8 mouse cellular contexts compared by ENCODE assay signal in genomic region chr10:89823906-89824305, GRCm38 (mm10). TPM values are rescaled to one million over a fixed set of nuclear protein-coding genes. Genes with fewer than 3 reads are reported as not detected.
A peak's percentile ranks its signal among the peaks of the same experiment; 100 is the strongest.
DNase-seq lines count a peak whose midpoint lies in the region; ATAC-seq and TF ChIP-seq lines count a peak whose summit lies in the region.

No protein-coding gene starts in this region.

- 19% methylated on average over 2 of the region's 2 CpGs for WGBS in liver, embryonic 16.5 days (ENCODE audit: insufficient replicate concordance)

- H3K4me1 ChIP-seq in liver, embryonic 16.5 days (ENCODE audit: control insufficient read depth, low read depth, low read length), result no peaks in the 10 kb centered on the region; the same call in 1 of the 2 replicates

- 0 out of 2 replicates have a peak, but pooled peaks have one; percentile 35 for ATAC-seq in liver, embryonic 16.5 days (ENCODE audit: low read depth)

- H3K79me2 ChIP-seq in C2C12 (ENCODE audit: control insufficient read depth, insufficient read depth), result no peaks in the 10 kb centered on the region

- H3K27ac ChIP-seq in gastrocnemius, adult 2 months, result no peak overlapping the region
- H3K27ac ChIP-seq in liver, embryonic 16.5 days (ENCODE audit: low read length), result no peak overlapping the region

- H3K27me3 ChIP-seq in C2C12 (ENCODE audit: control insufficient read depth, insufficient read depth, insufficient read length), result no peaks in the 10 kb centered on the region
- H3K27me3 ChIP-seq in liver, embryonic 16.5 days (ENCODE audit: control insufficient read depth, insufficient read depth, low read depth, low read length), result no peaks in the 10 kb centered on the region

- H3ac ChIP-seq in C2C12 (ENCODE audit: control insufficient read depth, insufficient read length, low read depth), result no peak overlapping the region

- H3K79me3 ChIP-seq in C2C12 (ENCODE audit: low read depth), result no peaks in the 10 kb centered on the region

- H3K4me3 ChIP-seq in gastrocnemius, adult 2 months, result no peak overlapping the region
- no peak overlapping the region for H3K4me3 ChIP-seq in C2C12 (ENCODE audit: insufficient read depth, poor library complexity, severe bottlenecking)
- no peak overlapping the region for H3K4me3 ChIP-seq in liver, embryonic 16.5 days (ENCODE audit: low read depth, low read length)

- no peaks in the 10 kb centered on the region for H3K9me3 ChIP-seq in liver, embryonic 16.5 days (replicated peaks; ENCODE audit: control insufficient read depth, low read length)

- H3K36me3 ChIP-seq in C2C12 (ENCODE audit: control insufficient read depth, insufficient read depth), result peaks cover 8% of the 10 kb centered on the region
- no peaks in the 10 kb centered on the region for H3K36me3 ChIP-seq in liver, embryonic 16.5 days (ENCODE audit: control insufficient read depth, insufficient read depth)

- no peak overlapping the region for H3K9ac ChIP-seq in liver, embryonic 16.5 days (ENCODE audit: low read depth, low read length)

- peak; percentile 56 for TF ChIP-seq CTCF in gastrocnemius, adult 2 months (IDR thresholded peaks at IDR 0.05)
- TF ChIP-seq CTCF in C2C12 (IDR thresholded peaks at IDR 0.05; ENCODE audit: control insufficient read depth, insufficient read depth, insufficient read length), result peak; percentile 2

- no peak overlapping the region for H3K4me2 ChIP-seq in liver, embryonic 16.5 days (ENCODE audit: low read depth, low read length)

- peak; percentile 38 for DNase-seq in gastrocnemius, adult 2 months
- DNase-seq in gastrocnemius, postnatal 14 days, result no peak
- DNase-seq in adrenal gland, adult 8-10 months, result peak; percentile 10
- peak; percentile 6 to 17 for DNase-seq in heart, postnatal 36 days
- DNase-seq in thymus, postnatal 4 days, result peak; percentile 59
- no peak for DNase-seq in frontal cortex, postnatal 25 days (ENCODE audit: low spot score in 2 of 2)

- intact Hi-C loops in gastrocnemius, adult 2 months (cut with DNase I), result loop anchor here (10.0 kb wide), 1 partner anchor 359 kb away; no protein-coding TSS in a partner anchor
- intact Hi-C loops in gastrocnemius, postnatal 14 days (cut with DNase I; ENCODE audit: low total_unique reads), result no loop called here
- intact Hi-C loops in heart, postnatal 36 days (cut with DNase I), result loop anchor here (5.0 kb wide), 3 partner anchors 92 to 362 kb away; partner anchors contain the start of gene Actr6

TF ChIP-seq in C2C12, 6 proteins besides CTCF, POLR2A, EP300 and RAD21:
- no peak for TF ChIP-seq MAX (IDR thresholded peaks at IDR 0.05)

RNA-seq across cellular contexts. Expression of gene Anks1b, which starts 49.4 kb away (rescaled TPM):
- total RNA-seq in gastrocnemius, adult 2 months (2021), result under 1 TPM; 0.20 to 0.22 TPM
- total RNA-seq in gastrocnemius, postnatal 14 days (2021), result under 1 TPM; 0.29 to 0.78 TPM
- polyA plus RNA-seq in C2C12 (2012; fragmentation: generic; extraction: Trizol), result 0.27 TPM
- 1 to 10 TPM in 1 of 4 experiments, under 1 TPM in 3; 0.32 to 2.5 (median 0.62) TPM for total RNA-seq in adrenal gland, adult 8-10 months (2022)
- under 1 TPM; 0.30 to 0.44 TPM for total RNA-seq in heart, postnatal 36 days (2021)
- polyA plus RNA-seq in liver, embryonic 16.5 days (2015; fragmentation: Nextera tagmentation; extraction: Ambion mirVana), result not detected in 2 replicates

Comparison
In these comparisons a context has a peak if more than half of its experiments do, and no peak if none do; other contexts are left out.
1. DNase-seq: peak in gastrocnemius, adult 2 months (single experiment), adrenal gland, adult 8-10 months (single experiment), heart, postnatal 36 days (2 of 2) and thymus, postnatal 4 days (single experiment); none in gastrocnemius, postnatal 14 days (single experiment) and frontal cortex, postnatal 25 days (0 of 2).